Mouse (Mus musculus) lung, postnatal 0 days (tissue): ENCODE results near the gene Cabp4.

Source experiments
- CTCF ChIP-seq: IDR thresholded peaks from 2 replicates; pipeline ENCODE4 v1.5.1; 2016; ENCODE audit warnings: antibody characterized with exemption, mild to moderate bottlenecking
- EP300 ChIP-seq: IDR thresholded peaks from 2 replicates; pipeline ENCODE4 v1.6.1; 2016; ENCODE audit warnings: antibody characterized with exemption, mild to moderate bottlenecking, control low read depth

DNA sequence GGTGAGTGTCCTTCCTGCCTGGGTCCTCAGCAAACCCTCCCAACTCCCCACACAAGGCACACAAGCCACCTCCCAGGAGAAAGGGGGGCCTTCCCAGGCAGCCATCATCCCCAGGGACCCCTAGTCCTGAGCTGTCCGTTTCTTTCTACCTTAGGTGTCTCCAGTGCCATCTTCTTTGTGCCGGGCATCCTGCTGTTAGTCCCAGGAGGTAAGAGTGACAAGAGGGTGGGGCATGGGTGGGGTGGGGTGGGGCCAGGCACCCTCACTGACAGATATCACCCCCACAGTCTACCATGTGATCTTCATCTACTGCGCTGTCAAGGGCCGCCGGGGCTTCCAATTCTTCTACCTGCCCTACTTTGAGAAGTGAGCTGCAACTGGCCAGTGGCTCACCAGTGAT, 12.8 kb downstream of the Cabp4 start:
- TF ChIP-seq CTCF (no peak), EP300 (no peak)
